Mouse (Mus musculus): ENCODE measurements around the gene St6galnac3. TPM values are rescaled to one million over a fixed set of nuclear protein-coding genes. Genes with fewer than 3 reads are reported as not detected.

The St6galnac3 gene
- polyA plus RNA-seq, 1 experiment from 2014 or later: 34.1 TPM

- ATAC-seq (ENCODE audit: insufficient read depth) (no peak), DNase-seq (no peak)
- H3K4me1 ChIP-seq (ENCODE audit: insufficient read depth): no peaks in the 10 kb centered on the region
- 75% methylated on average over 5 of the region's 5 CpGs for WGBS
- TF ChIP-seq CTCF (IDR thresholded peaks at IDR 0.05; ENCODE audit: low read depth): no peak
- no peak overlapping the region for H3K4me3 ChIP-seq (ENCODE audit: low read depth, low read length)
- no peaks in the 10 kb centered on the region for H3K27me3 ChIP-seq (ENCODE audit: insufficient read depth, low read length)
- no peaks in the 10 kb centered on the region for H3K9me3 ChIP-seq (ENCODE audit: low read depth, low read length)
- H3K4me2 ChIP-seq: no peak overlapping the region
- no peak overlapping the region for H3K9ac ChIP-seq
- no peak overlapping the region for H3K27ac ChIP-seq (ENCODE audit: low read depth)
- no peaks in the 10 kb centered on the region for H3K36me3 ChIP-seq (ENCODE audit: insufficient read depth)
These were observed 380.0 kb downstream of the St6galnac3 start for GRCm38 (mm10) chr3:153344979-153345378.

- DNase-seq: no peak
- no peak for TF ChIP-seq CTCF (IDR thresholded peaks at IDR 0.05; ENCODE audit: low read depth)
- no peak overlapping the region for H3K4me2 ChIP-seq
These were observed 385.0 kb downstream of the St6galnac3 start for GRCm38 (mm10) chr3:153339940-153340339.

GRCm38 (mm10) chr3:153339091-153339490 lies 385.9 kb downstream of the St6galnac3 start:
- DNase-seq: peak; percentile 8
- ATAC-seq (ENCODE audit: insufficient read depth): no peak
- no peak overlapping the region for H3K4me2 ChIP-seq
- H3K27ac ChIP-seq (ENCODE audit: low read depth): no peak overlapping the region
- H3K9me3 ChIP-seq (ENCODE audit: low read depth, low read length): no peaks in the 10 kb centered on the region
- H3K9ac ChIP-seq: no peak overlapping the region
- no peak for TF ChIP-seq CTCF (IDR thresholded peaks at IDR 0.05; ENCODE audit: low read depth)
- WGBS: 52% methylated on average over 12 of the region's 12 CpGs
- no peaks in the 10 kb centered on the region for H3K27me3 ChIP-seq (ENCODE audit: insufficient read depth, low read length)
- H3K36me3 ChIP-seq (ENCODE audit: insufficient read depth): no peaks in the 10 kb centered on the region
- H3K4me1 ChIP-seq (ENCODE audit: insufficient read depth): no peaks in the 10 kb centered on the region
- H3K4me3 ChIP-seq (ENCODE audit: low read depth, low read length): no peak overlapping the region

More at GRCm38 (mm10) chr3:153339940-153340339, 385.0 kb downstream of the St6galnac3 start:
- 62% methylated on average over 2 of the region's 2 CpGs for WGBS
- H3K27me3 ChIP-seq (ENCODE audit: insufficient read depth, low read length): no peaks in the 10 kb centered on the region
- H3K9me3 ChIP-seq (ENCODE audit: low read depth, low read length): no peaks in the 10 kb centered on the region
- no peak overlapping the region for H3K4me3 ChIP-seq (ENCODE audit: low read depth, low read length)
- no peaks in the 10 kb centered on the region for H3K36me3 ChIP-seq (ENCODE audit: insufficient read depth)
- no peak for ATAC-seq (ENCODE audit: insufficient read depth)
- no peak overlapping the region for H3K27ac ChIP-seq (ENCODE audit: low read depth)
- H3K4me1 ChIP-seq (ENCODE audit: insufficient read depth): no peaks in the 10 kb centered on the region
- H3K9ac ChIP-seq: no peak overlapping the region

- no peaks in the 10 kb centered on the region for H3K9me3 ChIP-seq (ENCODE audit: low read depth, low read length)
- H3K4me1 ChIP-seq (ENCODE audit: insufficient read depth): no peaks in the 10 kb centered on the region
- H3K27me3 ChIP-seq (ENCODE audit: insufficient read depth, low read length): no peaks in the 10 kb centered on the region
- no peak overlapping the region for H3K4me2 ChIP-seq
- TF ChIP-seq CTCF (IDR thresholded peaks at IDR 0.05; ENCODE audit: low read depth): no peak
- 79% methylated on average over 3 of the region's 3 CpGs for WGBS
- no peak overlapping the region for H3K27ac ChIP-seq (ENCODE audit: low read depth)
- H3K36me3 ChIP-seq (ENCODE audit: insufficient read depth): no peaks in the 10 kb centered on the region
- no peak for ATAC-seq (ENCODE audit: insufficient read depth)
- no peak for DNase-seq
- H3K4me3 ChIP-seq (ENCODE audit: low read depth, low read length): no peak overlapping the region
- H3K9ac ChIP-seq: no peak overlapping the region
These were observed 387.2 kb downstream of the St6galnac3 start for GRCm38 (mm10) chr3:153337779-153338178.

- Histone ChIP-seq H3K27ac (ENCODE audit: low read depth) (no peak overlapping the region), H3K4me3 (ENCODE audit: low read depth, low read length) (no peak overlapping the region), H3K9me3 (ENCODE audit: low read depth, low read length) (no peaks in the 10 kb centered on the region), H3K27me3 (ENCODE audit: insufficient read depth, low read length) (no peaks in the 10 kb centered on the region), H3K4me1 (ENCODE audit: insufficient read depth) (no peaks in the 10 kb centered on the region), H3K4me2 (no peak overlapping the region), H3K9ac (no peak overlapping the region), H3K36me3 (ENCODE audit: insufficient read depth) (no peaks in the 10 kb centered on the region)
- 91% methylated on average over 2 of the region's 2 CpGs for WGBS
- no peak for DNase-seq
- ATAC-seq (ENCODE audit: insufficient read depth): no peak
- no peak for TF ChIP-seq CTCF (IDR thresholded peaks at IDR 0.05; ENCODE audit: low read depth)
These were observed 387.8 kb downstream of the St6galnac3 start for GRCm38 (mm10) chr3:153337221-153337620.

GRCm38 (mm10) chr3:153334152-153334825 lies 390.7 kb downstream of the St6galnac3 start:
- Histone ChIP-seq H3K4me3 (ENCODE audit: low read depth, low read length) (no peak overlapping the region), H3K36me3 (ENCODE audit: insufficient read depth) (no peaks in the 10 kb centered on the region), H3K27ac (ENCODE audit: low read depth) (no peak overlapping the region), H3K27me3 (ENCODE audit: insufficient read depth, low read length) (no peaks in the 10 kb centered on the region), H3K4me2 (no peak overlapping the region), H3K4me1 (ENCODE audit: insufficient read depth) (no peaks in the 10 kb centered on the region), H3K9me3 (ENCODE audit: low read depth, low read length) (no peaks in the 10 kb centered on the region), H3K9ac (no peak overlapping the region)
- no peak for TF ChIP-seq CTCF (IDR thresholded peaks at IDR 0.05; ENCODE audit: low read depth)
- WGBS: 49% methylated on average over 5 of the region's 5 CpGs
- ATAC-seq (ENCODE audit: insufficient read depth) (no peak), DNase-seq (peak; percentile 14)

GRCm38 (mm10) chr3:153324307-153324706 lies 400.7 kb downstream of the St6galnac3 start:
- ATAC-seq (ENCODE audit: insufficient read depth) (no peak), DNase-seq (no peak)
- 70% methylated on average over 3 of the region's 3 CpGs for WGBS
- no peaks in the 10 kb centered on the region for H3K9me3 ChIP-seq (ENCODE audit: low read depth, low read length)
- H3K27me3 ChIP-seq (ENCODE audit: insufficient read depth, low read length): no peaks in the 10 kb centered on the region
- no peaks in the 10 kb centered on the region for H3K4me1 ChIP-seq (ENCODE audit: insufficient read depth)
- H3K4me2 ChIP-seq: no peak overlapping the region
- no peak for TF ChIP-seq CTCF (IDR thresholded peaks at IDR 0.05; ENCODE audit: low read depth)
- no peak overlapping the region for H3K27ac ChIP-seq (ENCODE audit: low read depth)
- H3K36me3 ChIP-seq (ENCODE audit: insufficient read depth): no peaks in the 10 kb centered on the region
- no peak overlapping the region for H3K4me3 ChIP-seq (ENCODE audit: low read depth, low read length)
- no peak overlapping the region for H3K9ac ChIP-seq
